Mouse (Mus musculus): Measurements from ENCODE around the gene Daam2. TPM values are rescaled to one million over a fixed set of nuclear protein-coding genes. Genes with fewer than 3 reads are reported as not detected.
A peak's percentile ranks its signal among the peaks of the same experiment; 100 is the strongest.

Daam2 gene
- polyA plus RNA-seq, 1 experiment, result 54.4 TPM

- Histone ChIP-seq H3K4me1 (ENCODE audit: control insufficient read depth, insufficient read depth, low read length) (no peaks in the 10 kb centered on the region; the same call in 1 of the 2 replicates), H3K27ac (ENCODE audit: insufficient read depth, low read length) (no peak overlapping the region), H3K27me3 (ENCODE audit: control insufficient read depth, insufficient read depth, low read length) (no peaks in the 10 kb centered on the region), H3K4me3 (replicated peaks; ENCODE audit: insufficient read depth, low read depth, low read length) (no peak overlapping the region)
- no peak for DNase-seq
- TF ChIP-seq CTCF (IDR thresholded peaks at IDR 0.05; ENCODE audit: borderline replicate concordance, insufficient read depth, low read depth, low read length) (no peak), POLR2A (IDR thresholded peaks at IDR 0.05; ENCODE audit: borderline replicate concordance, insufficient read depth, low read length) (no peak)
- WGBS, result 83% methylated on average over 1 of the region's 1 CpGs
Measured at GRCm38 (mm10) chr17:49475174-49475573, 89.0 kb downstream of the Daam2 start.

- no peak overlapping the region for H3K27ac ChIP-seq (ENCODE audit: insufficient read depth, low read length)
- TF ChIP-seq POLR2A (IDR thresholded peaks at IDR 0.05; ENCODE audit: borderline replicate concordance, insufficient read depth, low read length) (no peak), CTCF (IDR thresholded peaks at IDR 0.05; ENCODE audit: borderline replicate concordance, insufficient read depth, low read depth, low read length) (no peak)
- DNase-seq, result no peak
- H3K4me1 ChIP-seq (ENCODE audit: control insufficient read depth, insufficient read depth, low read length), result no peaks in the 10 kb centered on the region; the same call in 1 of the 2 replicates
- H3K4me3 ChIP-seq (replicated peaks; ENCODE audit: insufficient read depth, low read depth, low read length), result no peak overlapping the region
- no peaks in the 10 kb centered on the region for H3K27me3 ChIP-seq (ENCODE audit: control insufficient read depth, insufficient read depth, low read length)
- WGBS, result 88% methylated on average over 4 of the region's 4 CpGs
Measured at GRCm38 (mm10) chr17:49474051-49474450, 90.1 kb downstream of the Daam2 start.

GRCm38 (mm10) chr17:49472626-49473025 lies 91.5 kb downstream of the Daam2 start:
- no peak overlapping the region for H3K4me3 ChIP-seq (replicated peaks; ENCODE audit: insufficient read depth, low read depth, low read length)
- no peak for TF ChIP-seq POLR2A (IDR thresholded peaks at IDR 0.05; ENCODE audit: borderline replicate concordance, insufficient read depth, low read length)
- no peak for TF ChIP-seq CTCF (IDR thresholded peaks at IDR 0.05; ENCODE audit: borderline replicate concordance, insufficient read depth, low read depth, low read length)
- 81% methylated on average over 8 of the region's 8 CpGs for WGBS
- no peak overlapping the region for H3K27ac ChIP-seq (ENCODE audit: insufficient read depth, low read length)
- no peaks in the 10 kb centered on the region; the same call in 1 of the 2 replicates for H3K4me1 ChIP-seq (ENCODE audit: control insufficient read depth, insufficient read depth, low read length)
- no peaks in the 10 kb centered on the region for H3K27me3 ChIP-seq (ENCODE audit: control insufficient read depth, insufficient read depth, low read length)
- DNase-seq, result no peak

- Histone ChIP-seq H3K4me3 (replicated peaks; ENCODE audit: insufficient read depth, low read depth, low read length) (no peak overlapping the region), H3K27me3 (ENCODE audit: control insufficient read depth, insufficient read depth, low read length) (no peaks in the 10 kb centered on the region), H3K27ac (ENCODE audit: insufficient read depth, low read length) (no peak overlapping the region), H3K4me1 (ENCODE audit: control insufficient read depth, insufficient read depth, low read length) (no peaks in the 10 kb centered on the region)
- TF ChIP-seq CTCF (IDR thresholded peaks at IDR 0.05; ENCODE audit: borderline replicate concordance, insufficient read depth, low read depth, low read length), result peak; percentile 92
- TF ChIP-seq POLR2A (IDR thresholded peaks at IDR 0.05; ENCODE audit: borderline replicate concordance, insufficient read depth, low read length), result no peak
- DNase-seq, result peak; percentile 76 to 87
- 36% methylated on average over 4 of the region's 4 CpGs for WGBS
Measured at GRCm38 (mm10) chr17:49468223-49468622, 95.9 kb downstream of the Daam2 start.

GRCm38 (mm10) chr17:49464884-49465283 lies 99.3 kb downstream of the Daam2 start:
- Histone ChIP-seq H3K4me1 (ENCODE audit: control insufficient read depth, insufficient read depth, low read length) (no peaks in the 10 kb centered on the region), H3K27me3 (ENCODE audit: control insufficient read depth, insufficient read depth, low read length) (no peaks in the 10 kb centered on the region), H3K27ac (ENCODE audit: insufficient read depth, low read length) (no peak overlapping the region), H3K4me3 (replicated peaks; ENCODE audit: insufficient read depth, low read depth, low read length) (no peak overlapping the region)
- DNase-seq, result no peak
- WGBS, result 89% methylated on average over 3 of the region's 3 CpGs
- no peak for TF ChIP-seq CTCF (IDR thresholded peaks at IDR 0.05; ENCODE audit: borderline replicate concordance, insufficient read depth, low read depth, low read length)
- no peak for TF ChIP-seq POLR2A (IDR thresholded peaks at IDR 0.05; ENCODE audit: borderline replicate concordance, insufficient read depth, low read length)

GRCm38 (mm10) chr17:49458386-49458785 lies 105.8 kb downstream of the Daam2 start:
- WGBS, result 93% methylated on average over 18 of the region's 18 CpGs
- no peak for DNase-seq
- no peak for TF ChIP-seq POLR2A (IDR thresholded peaks at IDR 0.05; ENCODE audit: borderline replicate concordance, insufficient read depth, low read length)
- no peak for TF ChIP-seq CTCF (IDR thresholded peaks at IDR 0.05; ENCODE audit: borderline replicate concordance, insufficient read depth, low read depth, low read length)
- Histone ChIP-seq H3K4me1 (ENCODE audit: control insufficient read depth, insufficient read depth, low read length) (no peaks in the 10 kb centered on the region; the same call in 1 of the 2 replicates), H3K4me3 (replicated peaks; ENCODE audit: insufficient read depth, low read depth, low read length) (no peak overlapping the region), H3K27ac (ENCODE audit: insufficient read depth, low read length) (no peak overlapping the region), H3K27me3 (ENCODE audit: control insufficient read depth, insufficient read depth, low read length) (no peaks in the 10 kb centered on the region)

GRCm38 (mm10) chr17:49457833-49458232 lies 106.3 kb downstream of the Daam2 start:
- H3K4me3 ChIP-seq (replicated peaks; ENCODE audit: insufficient read depth, low read depth, low read length), result no peak overlapping the region
- no peaks in the 10 kb centered on the region; the same call in 1 of the 2 replicates for H3K4me1 ChIP-seq (ENCODE audit: control insufficient read depth, insufficient read depth, low read length)
- no peak for DNase-seq
- no peak overlapping the region for H3K27ac ChIP-seq (ENCODE audit: insufficient read depth, low read length)
- no peaks in the 10 kb centered on the region for H3K27me3 ChIP-seq (ENCODE audit: control insufficient read depth, insufficient read depth, low read length)
- WGBS, result 97% methylated on average over 3 of the region's 3 CpGs
- TF ChIP-seq POLR2A (IDR thresholded peaks at IDR 0.05; ENCODE audit: borderline replicate concordance, insufficient read depth, low read length) (no peak), CTCF (IDR thresholded peaks at IDR 0.05; ENCODE audit: borderline replicate concordance, insufficient read depth, low read depth, low read length) (no peak)

GRCm38 (mm10) chr17:49456334-49456733 lies 107.8 kb downstream of the Daam2 start:
- WGBS, result 76% methylated on average over 4 of the region's 4 CpGs
- Histone ChIP-seq H3K4me1 (ENCODE audit: control insufficient read depth, insufficient read depth, low read length) (no peaks in the 10 kb centered on the region; the same call in 1 of the 2 replicates), H3K27ac (ENCODE audit: insufficient read depth, low read length) (no peak overlapping the region), H3K27me3 (ENCODE audit: control insufficient read depth, insufficient read depth, low read length) (no peaks in the 10 kb centered on the region), H3K4me3 (replicated peaks; ENCODE audit: insufficient read depth, low read depth, low read length) (no peak overlapping the region)
- no peak for TF ChIP-seq POLR2A (IDR thresholded peaks at IDR 0.05; ENCODE audit: borderline replicate concordance, insufficient read depth, low read length)
- no peak for TF ChIP-seq CTCF (IDR thresholded peaks at IDR 0.05; ENCODE audit: borderline replicate concordance, insufficient read depth, low read depth, low read length)
- DNase-seq, result no peak

Measured in cerebellum, adult 2 months (tissue).